Mouse (Mus musculus) limb, embryonic 15.5 days (tissue): ENCODE results near the gene Gm20479. TPM values are rescaled to one million over a fixed set of nuclear protein-coding genes. Genes with fewer than 3 reads are reported as not detected.

ENCODE experiments used
- ATAC-seq: fragments of 200-750 bp; cut with Nextera tagmentation; 2 replicates; pipeline ENCODE4 v1.8.0; 2017; ENCODE audit warnings: low read depth, moderate TSS enrichment; ENCODE audit not compliant: insufficient number of reproducible peaks, low FRiP score, low TSS enrichment
- H3K27ac ChIP-seq: fragments of 300-500 bp; sonication (generic); 2 replicates; pipeline ENCODE4 v1.5.1; 2015; ENCODE audit warnings: moderate library complexity, mild to moderate bottlenecking, inconsistent platforms
- H3K27me3 ChIP-seq: fragments of 300-500 bp; sonication (generic); 2 replicates; pipeline ENCODE4 v1.6.1; 2015; ENCODE audit warnings: inconsistent platforms
- H3K36me3 ChIP-seq: fragments of 300-500 bp; sonication (generic); 2 replicates; pipeline ENCODE4 v1.6.1; 2015; ENCODE audit warnings: inconsistent platforms
- H3K4me1 ChIP-seq: fragments of 300-500 bp; sonication (generic); 2 replicates; pipeline ENCODE4 v1.6.1; 2015; ENCODE audit warnings: inconsistent platforms
- H3K4me2 ChIP-seq: fragments of 300-500 bp; sonication (generic); 2 replicates; pipeline ENCODE4 v1.6.1; 2015; ENCODE audit warnings: mild to moderate bottlenecking, inconsistent platforms
- H3K4me3 ChIP-seq: fragments of 300-500 bp; sonication (generic); 2 replicates; pipeline ENCODE4 v1.5.1; 2015; ENCODE audit warnings: mild to moderate bottlenecking, inconsistent platforms
- H3K9ac ChIP-seq: fragments of 300-500 bp; sonication (generic); 2 replicates; pipeline ENCODE4 v1.6.1; 2015; ENCODE audit warnings: inconsistent platforms
- H3K9me3 ChIP-seq: fragments of 300-500 bp; sonication (generic); 2 replicates; pipeline ENCODE4 v1.6.1; 2016; ENCODE audit warnings: inconsistent platforms
- WGBS: fragments of 180-500 bp; shearing (Covaris S2); methylation state at CpG from one replicate; pipeline ENCODE4 v1.1.7; 2015; 5-methylcytosine and 5-hydroxymethylcytosine counted together
- polyA plus RNA-seq: library from polyadenylated mRNA; unstranded; fragments of >200 nt; fragmentation: Nextera tagmentation; extraction: Ambion mirVana; gene quantifications from 2 replicates; pipeline ENCODE4 v1.2.1, GENCODE M21; 2015

Gene Gm20479
- polyA plus RNA-seq, 1 experiment from 2014 or later, result 0.31 TPM

- Histone ChIP-seq H3K9ac (no peak overlapping the region), H3K36me3 (peaks cover 31% of the 10 kb centered on the region), H3K27me3 (peaks cover 41% of the 10 kb centered on the region), H3K4me2 (no peak overlapping the region), H3K4me3 (no peak overlapping the region), H3K4me1 (peaks cover 13% of the 10 kb centered on the region), H3K27ac (no peak overlapping the region), H3K9me3 (no peaks in the 10 kb centered on the region)
- no peak for ATAC-seq
- WGBS, result 92% methylated on average over 5 of the region's 5 CpGs
These were observed 34.2 kb downstream of the Gm20479 start for GRCm38 (mm10) chr7:27323001-27323400.

GRCm38 (mm10) chr7:27322291-27322690, 34.9 kb downstream of the Gm20479 start:
- WGBS, result 19% methylated on average over 13 of the region's 13 CpGs
- Histone ChIP-seq H3K27me3 (peaks cover 36% of the 10 kb centered on the region), H3K4me1 (peaks cover 13% of the 10 kb centered on the region), H3K27ac (no peak overlapping the region), H3K4me2 (no peak overlapping the region), H3K4me3 (no peak overlapping the region), H3K9me3 (no peaks in the 10 kb centered on the region), H3K36me3 (peaks cover 33% of the 10 kb centered on the region), H3K9ac (no peak overlapping the region)
- ATAC-seq, result no peak

- Histone ChIP-seq H3K4me2 (no peak overlapping the region), H3K4me3 (no peak overlapping the region), H3K27me3 (peaks cover 12% of the 10 kb centered on the region), H3K27ac (no peak overlapping the region), H3K4me1 (no peaks in the 10 kb centered on the region), H3K36me3 (peaks cover 31% of the 10 kb centered on the region), H3K9me3 (no peaks in the 10 kb centered on the region), H3K9ac (no peak overlapping the region)
- 92% methylated on average over 22 of the region's 22 CpGs for WGBS
- no peak for ATAC-seq
These were observed 37.8 kb downstream of the Gm20479 start for GRCm38 (mm10) chr7:27319411-27319810.

- H3K27me3 ChIP-seq, result 0 out of 2 replicates have a peak, but pooled peaks cover 3% of the 10 kb centered on the region
- 0 out of 2 replicates have a peak, but pooled peaks have one; percentile 60 for ATAC-seq
These were observed 41.3 kb downstream of the Gm20479 start for GRCm38 (mm10) chr7:27315958-27316357.

GRCm38 (mm10) chr7:27314393-27314792, 42.8 kb downstream of the Gm20479 start:
- Histone ChIP-seq H3K4me1 (peaks cover 10% of the 10 kb centered on the region), H3K36me3 (peaks cover 28% of the 10 kb centered on the region), H3K9ac (no peak overlapping the region), H3K27ac (no peak overlapping the region), H3K9me3 (no peaks in the 10 kb centered on the region), H3K4me3 (no peak overlapping the region), H3K4me2 (no peak overlapping the region), H3K27me3 (peaks cover 7% of the 10 kb centered on the region; the same call in 1 of the 2 replicates)
- WGBS, result 88% methylated on average over 3 of the region's 3 CpGs
- ATAC-seq, result no peak

More at GRCm38 (mm10) chr7:27315958-27316357, 41.3 kb downstream of the Gm20479 start:
- WGBS, result 32% methylated on average over 7 of the region's 7 CpGs
- no peak overlapping the region for H3K27ac ChIP-seq
- H3K36me3 ChIP-seq, result peaks cover 34% of the 10 kb centered on the region
- no peaks in the 10 kb centered on the region for H3K9me3 ChIP-seq
- H3K4me1 ChIP-seq, result no peaks in the 10 kb centered on the region
- no peak overlapping the region for H3K4me3 ChIP-seq
- no peak overlapping the region for H3K4me2 ChIP-seq
- H3K9ac ChIP-seq, result no peak overlapping the region

GRCm38 (mm10) chr7:27311651-27312284, 45.5 kb downstream of the Gm20479 start:
- no peak overlapping the region for H3K9ac ChIP-seq
- no peak overlapping the region for H3K27ac ChIP-seq
- ATAC-seq, result no peak
- H3K9me3 ChIP-seq, result no peaks in the 10 kb centered on the region
- peaks cover 16% of the 10 kb centered on the region for H3K4me1 ChIP-seq
- no peak overlapping the region for H3K4me2 ChIP-seq
- 86% methylated on average over 12 of the region's 12 CpGs for WGBS
- peaks cover 7% of the 10 kb centered on the region; the same call in 1 of the 2 replicates for H3K27me3 ChIP-seq
- H3K36me3 ChIP-seq, result peaks cover 20% of the 10 kb centered on the region
- no peak overlapping the region for H3K4me3 ChIP-seq

GRCm38 (mm10) chr7:27310996-27311535, 46.2 kb downstream of the Gm20479 start:
- peaks cover 7% of the 10 kb centered on the region; the same call in 1 of the 2 replicates for H3K27me3 ChIP-seq
- ATAC-seq, result no peak
- no peak overlapping the region for H3K4me2 ChIP-seq
- peaks cover 20% of the 10 kb centered on the region for H3K36me3 ChIP-seq
- H3K4me3 ChIP-seq, result no peak overlapping the region
- no peak overlapping the region for H3K9ac ChIP-seq
- no peaks in the 10 kb centered on the region for H3K9me3 ChIP-seq
- H3K27ac ChIP-seq, result no peak overlapping the region
- whole genome bisulfite sequencing, result 37% methylated on average over 8 of the region's 8 CpGs
- peaks cover 16% of the 10 kb centered on the region for H3K4me1 ChIP-seq

GRCm38 (mm10) chr7:27310306-27310705, 46.9 kb downstream of the Gm20479 start:
- Histone ChIP-seq H3K4me1 (peaks cover 16% of the 10 kb centered on the region), H3K4me3 (no peak overlapping the region), H3K27me3 (peaks cover 7% of the 10 kb centered on the region; the same call in 1 of the 2 replicates), H3K4me2 (peak overlapping the region; percentile 22), H3K36me3 (peaks cover 26% of the 10 kb centered on the region), H3K9me3 (no peaks in the 10 kb centered on the region), H3K27ac (no peak overlapping the region), H3K9ac (no peak overlapping the region)
- ATAC-seq, result no peak
- 10% methylated on average over 17 of the region's 17 CpGs for WGBS

GRCm38 (mm10) chr7:27309832-27310231, 47.4 kb downstream of the Gm20479 start:
- peaks cover 16% of the 10 kb centered on the region for H3K4me1 ChIP-seq
- no peaks in the 10 kb centered on the region for H3K9me3 ChIP-seq
- H3K4me3 ChIP-seq, result no peak overlapping the region
- no peak for ATAC-seq
- no peak overlapping the region for H3K9ac ChIP-seq
- peaks cover 29% of the 10 kb centered on the region for H3K36me3 ChIP-seq
- WGBS, result 63% methylated on average over 3 of the region's 3 CpGs
- no peak overlapping the region for H3K27ac ChIP-seq
- no peak overlapping the region for H3K4me2 ChIP-seq
- H3K27me3 ChIP-seq, result peaks cover 7% of the 10 kb centered on the region; the same call in 1 of the 2 replicates

GRCm38 (mm10) chr7:27308821-27309549, 48.2 kb downstream of the Gm20479 start:
- Histone ChIP-seq H3K9me3 (no peaks in the 10 kb centered on the region), H3K4me2 (peak overlapping the region; percentile 52), H3K9ac (no peak overlapping the region), H3K4me3 (peak overlapping the region; percentile 33), H3K4me1 (peaks cover 16% of the 10 kb centered on the region), H3K27me3 (peaks cover 7% of the 10 kb centered on the region; the same call in 1 of the 2 replicates), H3K36me3 (peaks cover 23% of the 10 kb centered on the region), H3K27ac (0 out of 2 replicates have a peak overlapping the region, but pooled peaks have one; percentile 27)
- 9% methylated on average over 28 of the region's 28 CpGs for WGBS
- ATAC-seq, result 0 out of 2 replicates have a peak, but pooled peaks have one; percentile 36

- Histone ChIP-seq H3K27me3 (peaks cover 7% of the 10 kb centered on the region; the same call in 1 of the 2 replicates), H3K4me2 (no peak overlapping the region), H3K27ac (no peak overlapping the region), H3K4me3 (no peak overlapping the region), H3K9ac (no peak overlapping the region), H3K36me3 (peaks cover 9% of the 10 kb centered on the region; the same call in 1 of the 2 replicates), H3K9me3 (no peaks in the 10 kb centered on the region), H3K4me1 (peaks cover 16% of the 10 kb centered on the region)
- 69% methylated on average over 9 of the region's 9 CpGs for WGBS
- ATAC-seq, result no peak
These were observed 49.7 kb downstream of the Gm20479 start for GRCm38 (mm10) chr7:27307551-27307950.
